Mouse (Mus musculus): ENCODE measurements around the gene Lrp2. TPM values are rescaled to one million over a fixed set of nuclear protein-coding genes. Genes with fewer than 3 reads are reported as not detected.

Lrp2 gene
- 1 to 10 TPM in 1 of 4 experiments, under 1 TPM in 3; 0.45 to 1.0 (median 0.66) TPM for total RNA-seq (2022)

DNA sequence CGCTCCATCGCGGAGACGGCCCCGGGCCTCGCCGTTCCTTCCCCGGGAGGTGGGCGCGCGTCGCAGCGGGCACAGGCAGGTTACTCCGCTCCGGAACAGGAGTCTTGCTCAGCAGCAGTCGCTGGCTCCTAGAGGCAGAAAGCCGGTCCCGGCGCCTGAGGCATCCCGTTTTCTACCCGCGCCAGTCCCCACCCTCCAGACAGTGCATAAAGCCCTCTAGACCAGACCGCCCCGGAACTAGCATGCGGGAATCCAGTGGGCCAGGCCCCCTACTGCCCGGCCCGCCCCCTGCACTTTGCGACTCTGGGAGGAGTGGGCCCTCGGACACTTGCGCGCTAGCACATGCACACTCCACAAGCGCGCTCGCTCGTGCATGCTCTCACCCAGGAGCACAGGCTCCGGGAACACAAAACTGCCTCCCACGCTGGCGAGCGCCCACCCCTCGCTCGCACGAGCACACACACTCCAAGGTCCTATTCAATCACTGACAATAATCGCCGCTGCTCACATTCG, at the start of gene Lrp2:
TSS of gene Lrp2 (minus strand) at position 180 of the 513 bp plus-strand sequence.
- DNase-seq (ENCODE audit: low spot score in 2 of 2) = no peak

DNA sequence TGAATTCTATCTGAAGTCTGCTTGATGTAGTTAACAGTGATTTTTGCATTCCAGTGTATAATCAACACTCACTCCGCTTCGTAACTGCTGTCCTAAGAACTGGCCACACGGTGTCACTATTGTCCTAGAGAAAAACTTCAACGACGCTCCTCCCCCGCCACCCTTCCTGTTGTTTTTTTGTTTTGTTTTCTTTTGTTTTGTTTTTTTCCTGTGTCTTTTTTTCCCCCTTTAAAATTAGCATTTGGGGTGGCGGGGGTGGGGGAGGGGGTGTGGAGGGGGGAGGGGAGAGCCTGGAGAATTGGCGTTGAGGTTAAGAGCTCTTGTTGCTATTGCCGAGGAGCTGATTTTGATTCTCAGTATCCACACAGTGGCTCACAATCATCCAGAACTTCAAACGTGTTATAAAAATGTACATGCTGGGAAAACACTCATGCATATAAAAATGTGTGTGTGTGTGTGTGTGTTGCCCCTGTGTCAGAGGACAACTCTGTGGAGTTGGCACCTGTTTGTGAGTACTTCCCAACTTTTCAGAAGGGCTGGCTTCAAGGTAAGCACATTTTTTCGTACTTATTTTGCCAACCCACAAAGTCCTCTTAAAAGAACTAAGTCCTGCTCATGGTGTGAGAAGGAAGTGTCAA, 49.3 kb upstream of the Lrp2 start:
- DNase-seq (ENCODE audit: low spot score in 2 of 2) = no peak

DNA sequence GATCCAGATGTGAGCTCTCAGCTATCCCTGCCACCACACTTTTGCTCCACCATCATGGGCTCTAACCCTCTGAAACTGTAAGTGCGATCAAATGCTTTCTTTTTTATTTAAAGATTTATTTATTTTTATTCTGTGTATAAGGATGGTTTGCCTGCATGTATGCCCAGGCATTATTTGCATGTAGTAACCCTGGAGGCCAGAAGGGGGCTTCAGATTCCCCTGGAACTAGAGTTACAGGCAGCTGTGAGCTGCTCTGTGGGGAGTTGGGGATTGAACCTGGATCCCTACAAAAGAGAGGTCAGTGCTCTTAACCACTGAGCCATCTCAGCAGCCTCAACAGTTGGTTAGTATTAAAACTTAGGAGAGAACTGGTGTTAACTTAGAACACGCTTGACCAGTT, 45.6 kb upstream of the Lrp2 start:
- no peak for DNase-seq (ENCODE audit: low spot score in 2 of 2)

DNA sequence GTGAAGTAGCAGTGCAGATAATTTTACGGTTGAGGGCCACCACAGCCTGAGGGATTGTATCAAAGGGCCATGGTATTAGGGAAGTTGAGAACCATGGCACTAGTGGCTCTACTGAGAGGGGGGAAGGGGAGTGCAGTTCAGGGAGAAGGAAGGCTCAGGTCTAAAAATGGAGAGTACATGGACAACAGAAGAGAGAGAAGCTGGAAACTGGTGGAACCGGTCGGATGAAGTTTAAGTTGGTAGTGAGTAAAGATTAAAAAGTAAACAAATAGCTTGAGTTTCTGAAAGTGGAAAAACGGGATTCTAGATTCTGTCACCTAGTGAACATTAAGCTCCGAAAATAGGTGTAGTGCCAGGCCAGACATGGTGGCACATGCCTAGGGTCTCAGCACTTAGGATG, 44.9 kb upstream of the Lrp2 start:
- DNase-seq (ENCODE audit: low spot score in 2 of 2) = no peak

DNA sequence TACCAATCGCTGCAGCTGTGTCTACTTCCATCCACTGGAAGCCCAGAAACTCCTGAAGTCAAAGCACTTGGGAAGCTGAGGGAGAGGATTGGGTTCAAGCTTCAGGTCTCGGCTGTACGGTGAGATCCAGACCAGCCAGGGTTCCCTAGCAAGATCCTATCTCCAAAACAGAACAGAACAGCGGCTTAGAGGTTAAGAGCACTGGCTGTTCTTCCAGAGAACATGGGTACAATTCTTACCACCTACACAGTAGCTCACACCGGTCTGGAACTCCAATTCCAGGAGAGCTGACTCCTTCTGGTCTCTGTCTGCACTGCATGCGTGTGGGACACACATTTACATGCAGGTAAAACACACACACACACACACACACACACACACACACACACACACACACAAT, 44.0 kb upstream of the Lrp2 start:
- no peak for DNase-seq (ENCODE audit: low spot score in 2 of 2)

DNA sequence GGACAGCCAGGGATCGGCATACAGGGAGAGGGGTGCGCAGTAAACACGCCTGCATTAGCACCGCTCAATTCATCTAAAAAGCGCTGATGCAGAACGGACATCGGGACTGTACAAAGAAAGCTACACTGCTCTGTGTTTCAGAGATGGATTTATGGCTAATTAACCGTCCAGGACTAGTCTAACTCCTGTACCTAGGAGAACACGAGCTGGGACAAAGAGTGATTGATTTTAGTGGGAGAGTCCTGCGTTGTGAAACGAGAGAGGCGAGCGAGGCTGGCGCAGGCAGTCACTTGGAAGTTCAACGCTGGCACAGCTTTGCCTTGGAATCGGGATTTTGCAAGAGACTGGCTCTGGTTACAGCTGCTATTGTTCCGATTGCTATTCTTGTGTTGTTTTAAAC, 43.4 kb upstream of the Lrp2 start:
- DNase-seq (ENCODE audit: low spot score in 2 of 2) = no peak

DNA sequence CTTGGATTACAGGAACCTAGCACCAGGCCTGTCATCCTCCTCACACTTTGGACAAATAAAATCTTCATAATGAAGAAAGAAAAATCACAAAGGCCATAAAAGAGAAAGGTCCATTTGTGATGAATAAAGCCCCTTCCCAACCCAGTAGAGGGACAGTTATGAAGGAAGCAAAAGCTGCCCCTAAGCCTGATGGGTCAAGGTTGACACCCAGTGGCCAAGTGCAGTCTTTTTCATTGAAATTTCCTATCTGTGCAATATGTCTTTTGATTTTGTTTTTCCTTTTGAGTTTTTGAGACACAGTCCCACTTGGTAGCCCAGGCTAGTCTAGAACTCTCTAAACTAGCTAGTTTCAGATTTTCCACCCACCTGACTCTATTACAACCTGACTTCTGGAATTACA, 33.4 kb upstream of the Lrp2 start:
- DNase-seq (ENCODE audit: low spot score in 2 of 2) = no peak

DNA sequence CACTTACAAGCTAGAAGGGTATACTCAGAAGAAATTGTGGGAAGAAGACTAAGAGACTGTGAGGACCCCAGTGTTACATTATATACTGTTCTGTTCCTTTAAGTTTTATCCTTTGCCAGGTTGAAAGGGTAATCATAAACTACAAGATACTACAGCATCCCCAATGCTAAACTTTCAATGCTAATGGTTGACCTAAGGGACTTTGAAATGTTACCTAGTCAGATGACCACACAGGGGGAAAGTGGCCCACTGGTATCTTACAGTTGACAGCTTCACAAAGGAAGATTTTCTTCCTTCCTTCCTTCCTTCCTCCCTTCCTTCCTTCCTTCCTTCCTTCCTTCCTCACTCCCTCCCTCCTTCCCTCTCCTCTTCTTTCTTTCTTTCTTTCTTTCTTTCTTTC, 32.5 kb upstream of the Lrp2 start:
- no peak for DNase-seq (ENCODE audit: low spot score in 2 of 2)

DNA sequence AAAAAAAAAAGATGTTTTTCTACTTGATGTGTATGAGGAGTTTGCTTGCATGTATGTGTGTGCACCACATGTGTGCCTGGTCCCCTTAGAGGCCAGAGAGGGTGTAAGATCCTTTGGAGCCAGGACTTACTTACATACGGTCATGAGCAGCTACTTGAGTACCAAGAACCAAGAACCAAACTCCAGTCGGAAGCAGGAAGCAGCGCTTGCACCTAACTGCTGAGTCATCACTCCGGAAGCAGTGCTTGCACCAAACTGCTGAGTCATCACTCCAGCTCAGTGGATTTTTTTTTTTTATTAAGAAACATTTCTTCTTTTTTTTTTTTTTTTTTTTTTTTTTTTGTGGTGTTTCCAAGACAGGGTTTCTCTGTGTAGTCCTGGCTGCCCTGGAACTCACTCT, 27.4 kb upstream of the Lrp2 start:
- DNase-seq (ENCODE audit: low spot score in 2 of 2) = no peak

DNA sequence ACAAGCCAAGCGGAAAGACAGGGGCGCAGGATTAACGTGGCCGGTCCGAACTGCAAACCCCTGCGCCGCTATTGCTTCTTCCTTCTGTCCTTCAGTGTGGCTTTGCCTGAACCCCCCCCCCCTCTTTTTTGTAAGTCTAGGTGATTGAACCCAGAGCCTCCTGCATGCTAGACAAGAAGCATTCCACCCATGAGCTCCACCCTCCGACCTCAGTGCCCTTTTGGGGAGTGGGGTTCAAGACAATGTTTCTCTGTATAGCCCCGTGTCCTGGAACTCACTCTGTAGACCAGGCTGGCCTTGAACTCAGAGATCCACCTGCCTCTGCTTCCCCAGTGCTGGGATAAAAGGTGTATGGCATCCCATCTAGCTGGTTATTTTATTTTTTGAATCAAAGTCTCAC, 26.9 kb upstream of the Lrp2 start:
- DNase-seq (ENCODE audit: low spot score in 2 of 2) = no peak

DNA sequence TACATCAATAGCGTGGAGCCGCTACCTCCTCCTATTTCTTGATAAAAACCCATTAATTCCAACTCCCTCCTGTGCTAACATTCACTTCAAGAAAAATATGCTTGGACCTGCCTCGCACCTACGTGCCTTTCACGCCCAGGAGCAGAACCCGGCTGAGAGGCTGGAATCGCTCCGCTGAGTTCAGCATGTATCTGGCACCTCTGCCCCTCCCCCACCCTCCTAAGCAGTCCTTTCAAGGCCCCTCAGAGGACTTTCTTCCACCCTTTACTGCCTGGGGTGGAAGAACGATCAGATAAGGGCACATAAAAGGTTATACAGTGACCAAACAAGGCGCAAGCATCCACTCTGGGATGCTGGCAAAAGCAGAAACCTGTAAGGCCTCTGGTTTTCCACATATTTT, 26.4 kb upstream of the Lrp2 start:
- no peak for DNase-seq (ENCODE audit: low spot score in 2 of 2)

DNA sequence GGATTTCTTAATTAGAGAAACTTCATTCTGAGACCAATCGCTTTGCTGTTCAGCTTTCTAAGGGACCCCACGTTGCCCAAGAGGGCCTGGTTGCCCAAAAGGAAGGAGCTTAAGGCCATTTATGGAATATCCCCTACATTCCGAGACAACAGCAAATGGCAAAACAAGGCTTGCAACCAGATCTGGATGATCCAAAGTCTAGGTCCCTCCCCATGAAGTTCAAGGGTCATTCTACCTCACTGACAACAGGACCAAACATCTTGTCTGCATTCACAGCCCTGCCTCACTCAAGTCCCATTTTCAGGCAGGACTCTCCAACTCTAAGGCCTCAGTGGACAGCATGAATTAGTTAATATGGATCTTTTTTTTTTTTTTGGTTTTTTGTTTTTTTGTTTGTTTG, 20.8 kb upstream of the Lrp2 start:
- DNase-seq (ENCODE audit: low spot score in 2 of 2) = no peak

DNA sequence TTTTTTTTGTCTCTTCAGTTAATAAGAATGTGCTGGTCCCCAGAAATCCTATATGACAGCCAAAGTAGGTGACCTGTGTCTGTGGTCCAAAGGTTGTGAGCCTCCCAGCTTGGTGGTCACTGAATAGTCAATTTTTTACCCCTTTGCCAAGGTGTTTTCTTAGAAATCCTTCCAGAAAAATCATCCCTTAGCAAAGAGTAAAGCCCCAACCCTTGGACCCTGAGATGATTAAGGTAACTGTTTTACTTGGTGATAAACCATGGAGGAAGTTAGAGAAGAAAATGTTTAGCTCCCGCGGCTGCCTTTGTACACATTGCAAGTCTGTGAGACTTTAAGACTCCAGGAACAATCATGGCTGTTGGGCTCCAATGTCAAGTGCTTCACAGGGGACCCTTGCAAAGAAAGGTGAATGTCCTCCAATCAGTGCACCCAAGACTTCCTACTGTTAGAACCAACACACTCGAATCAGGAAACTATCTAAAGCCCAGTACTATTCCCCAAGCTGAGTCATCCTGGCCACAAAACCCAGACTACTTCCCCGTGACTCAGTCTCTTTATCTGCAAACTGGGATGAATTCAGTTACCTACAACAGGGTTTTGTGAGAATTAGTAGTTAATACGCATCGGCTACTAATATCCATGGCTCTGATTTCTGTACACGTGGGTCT, 18.0 kb upstream of the Lrp2 start:
- DNase-seq (ENCODE audit: low spot score in 2 of 2) = no peak

DNA sequence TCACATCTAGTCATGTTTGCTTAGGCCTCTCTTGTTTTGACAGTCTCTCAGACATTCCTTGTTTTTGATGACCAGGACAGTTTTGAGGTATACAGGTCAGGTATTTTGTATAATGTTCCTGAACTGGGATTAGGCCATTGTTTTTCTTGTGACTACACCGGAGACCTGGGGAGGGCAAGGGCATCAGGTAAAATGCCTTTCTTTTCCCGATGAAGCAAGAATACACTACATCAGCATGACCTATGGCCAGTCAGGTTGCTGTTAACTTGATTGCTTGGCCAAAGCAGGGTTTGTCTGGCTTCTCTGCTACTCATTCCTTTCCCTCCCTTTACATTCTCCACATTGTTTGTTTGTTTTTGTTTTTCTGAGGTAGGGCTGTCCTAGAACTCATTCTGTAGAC, 7.3 kb upstream of the Lrp2 start:
- DNase-seq (ENCODE audit: low spot score in 2 of 2) = no peak

DNA sequence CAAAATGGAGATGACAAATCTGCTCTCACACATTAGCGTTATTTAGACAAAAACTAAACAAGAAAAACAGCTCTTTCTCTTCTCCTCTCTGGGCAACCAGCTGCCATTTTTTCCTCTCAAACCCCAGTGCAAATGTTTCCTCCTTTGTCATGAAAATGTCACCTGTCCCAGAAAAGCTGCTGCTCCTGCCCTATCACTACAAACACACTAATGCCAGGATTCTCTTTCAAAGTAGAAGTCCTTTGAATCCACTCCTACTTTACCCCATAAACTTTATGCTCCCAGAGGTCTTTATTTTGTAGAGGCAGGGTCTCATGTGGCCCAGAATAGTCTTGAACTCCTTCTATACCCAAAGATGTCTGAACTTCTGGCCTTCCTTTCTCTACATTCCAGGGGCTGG, 6.7 kb upstream of the Lrp2 start:
- no peak for DNase-seq (ENCODE audit: low spot score in 2 of 2)

DNA sequence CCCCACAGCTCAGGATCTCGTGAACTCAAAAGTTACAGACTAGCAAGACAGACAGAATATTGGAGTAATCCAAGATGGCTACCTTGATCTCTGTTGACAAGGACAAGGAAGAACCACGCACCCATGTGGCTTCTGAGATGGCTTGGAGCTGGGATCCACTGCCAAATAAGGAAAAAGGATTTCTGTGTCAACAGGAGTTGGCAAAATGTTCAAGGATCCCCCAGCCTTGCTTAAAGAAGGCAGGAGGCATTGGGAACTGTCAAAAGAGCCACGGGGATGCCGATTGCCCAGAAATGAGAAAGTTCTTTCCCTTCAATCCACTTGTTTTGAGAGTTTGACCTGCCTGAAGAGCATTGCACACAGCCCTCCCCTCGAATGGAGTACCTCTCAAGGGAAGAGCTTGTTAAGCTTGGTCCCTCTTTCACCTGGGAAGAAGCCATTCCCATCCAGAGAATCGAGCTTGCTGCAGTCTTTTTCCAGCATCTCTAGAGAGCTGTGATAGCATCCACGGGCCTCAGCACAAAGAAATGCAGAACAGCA, 6.2 kb upstream of the Lrp2 start:
- no peak for DNase-seq (ENCODE audit: low spot score in 2 of 2)

DNA sequence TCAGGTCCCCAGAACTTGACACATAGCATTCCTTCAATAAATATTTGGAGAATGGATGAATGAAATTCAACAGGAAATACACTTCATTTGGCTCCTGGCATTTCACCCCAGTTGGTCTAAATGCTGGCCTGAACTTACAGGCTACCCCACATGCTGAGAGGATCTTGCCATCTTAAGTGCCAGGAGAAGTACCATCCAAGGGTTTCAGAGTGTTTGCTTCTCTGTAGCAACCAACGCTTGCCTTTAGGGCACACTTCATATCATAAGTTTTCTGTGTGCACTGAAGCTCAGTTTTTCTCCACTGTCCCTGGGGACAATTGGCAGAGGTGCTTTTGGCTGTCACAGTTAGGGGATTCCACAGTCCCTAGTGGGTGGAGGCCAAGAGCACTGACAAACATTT, 4.7 kb upstream of the Lrp2 start:
- DNase-seq (ENCODE audit: low spot score in 2 of 2) = no peak

DNA sequence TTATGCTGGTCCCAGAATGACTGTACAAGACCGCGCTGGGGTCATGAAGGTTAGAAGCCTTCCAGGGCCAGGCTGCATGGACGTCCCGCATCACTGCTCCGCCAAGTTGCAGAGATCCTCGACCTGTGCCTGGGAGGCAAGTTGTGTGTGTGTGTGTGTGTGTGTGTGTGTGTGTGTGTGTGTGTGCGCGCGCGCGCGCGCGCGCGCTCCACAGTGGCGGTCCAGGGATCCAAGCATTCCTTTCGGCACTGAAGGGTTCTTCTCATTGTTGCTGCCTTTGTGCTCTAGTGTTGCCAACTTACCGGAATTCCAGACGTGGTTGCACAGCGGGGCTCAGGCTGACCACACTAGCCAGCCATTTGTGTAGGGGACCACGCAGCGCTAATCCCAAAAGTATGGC, 2.0 kb upstream of the Lrp2 start:
- no peak for DNase-seq (ENCODE audit: low spot score in 2 of 2)

DNA sequence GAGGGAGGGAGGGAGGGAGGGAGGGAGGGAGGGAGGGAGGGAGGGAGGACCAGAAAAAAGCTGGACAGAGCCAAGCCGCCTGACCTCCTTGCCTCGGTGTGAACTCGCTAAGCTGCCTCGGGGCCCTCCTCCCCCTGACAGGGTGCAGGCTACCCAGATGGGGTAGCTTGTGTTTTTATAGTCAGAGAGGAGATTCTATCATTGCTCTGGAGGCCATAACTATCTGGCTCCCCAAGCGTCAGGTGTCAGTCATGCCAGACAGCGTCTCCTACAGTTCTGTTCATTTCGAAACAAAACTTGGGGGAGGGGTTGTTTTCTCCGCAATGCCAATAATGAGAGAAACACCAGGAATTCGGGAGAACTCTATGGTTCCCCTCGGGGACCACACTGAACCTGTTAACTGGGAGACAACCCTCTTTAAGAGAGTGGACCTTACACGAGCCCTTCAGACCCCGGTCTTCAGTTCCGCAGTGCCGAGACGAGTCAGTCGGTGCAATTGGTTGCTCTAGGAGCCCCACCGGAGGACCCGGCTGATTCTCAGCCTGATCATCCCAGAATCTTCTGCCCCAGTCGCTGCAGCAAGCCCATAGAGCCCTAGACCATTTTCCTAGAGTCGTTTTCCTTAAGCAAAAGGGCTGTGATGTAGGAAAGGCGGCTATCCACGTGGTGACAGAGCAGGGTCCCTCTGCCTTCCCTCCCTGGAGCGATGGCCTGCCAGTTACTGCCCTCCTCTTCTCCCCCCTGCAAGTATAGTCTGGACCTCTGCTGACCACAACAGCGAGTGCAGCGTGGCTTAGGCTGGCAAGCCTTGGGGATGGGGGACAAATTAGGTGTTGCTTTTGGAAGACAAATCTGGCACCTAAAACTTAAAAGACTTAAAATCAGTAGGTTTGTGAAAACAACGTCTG, 1.2 kb upstream of the Lrp2 start:
- no peak for DNase-seq (ENCODE audit: low spot score in 2 of 2)

DNA sequence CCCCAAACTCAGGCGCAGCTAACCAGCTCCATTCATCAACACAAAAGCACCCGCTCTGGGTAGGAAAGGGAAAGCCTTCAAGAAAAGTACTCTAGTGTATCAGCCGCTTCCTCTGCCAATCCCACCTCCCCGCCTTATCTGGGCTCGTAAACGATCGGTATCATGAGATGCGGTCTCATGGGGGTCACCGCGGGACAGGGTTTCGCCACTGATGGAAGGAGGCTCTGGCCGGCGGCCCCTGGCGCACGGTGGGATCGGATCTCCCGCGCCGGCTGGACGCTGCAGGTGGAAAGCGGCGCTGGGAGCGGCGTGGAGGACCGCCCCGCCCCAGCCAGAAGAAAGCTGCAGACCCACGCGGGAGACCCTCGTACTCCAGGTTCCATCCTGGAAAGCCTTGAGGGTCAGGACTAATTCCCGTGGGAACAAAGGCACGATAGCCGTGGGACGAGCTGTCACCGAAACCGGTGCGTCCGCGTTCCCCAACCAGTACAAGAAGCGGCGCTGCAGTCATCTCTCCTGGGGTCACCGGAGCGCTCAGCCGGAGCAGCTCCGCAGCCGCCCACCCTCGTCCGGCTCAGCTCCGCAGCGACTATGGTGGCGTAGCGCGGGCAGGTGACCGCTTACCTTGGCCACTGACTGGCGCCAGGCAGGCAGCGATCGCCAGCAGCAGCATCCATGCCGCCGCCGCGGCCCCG, 527 bp downstream of the Lrp2 start:
- DNase-seq (ENCODE audit: low spot score in 2 of 2) = no peak
